Mouse (Mus musculus) olfactory bulb, adult 2 months (tissue): ENCODE results near the gene Ncapg2. TPM values are rescaled to one million over a fixed set of nuclear protein-coding genes. Genes with fewer than 3 reads are reported as not detected.

Experiments
- H3K27ac ChIP-seq: fragments of 200-500 bp; 2 replicates; pipeline ENCODE4 v1.5.1; 2012; ENCODE audit warnings: low read depth, low read length; ENCODE audit not compliant: insufficient read depth
- H3K4me1 ChIP-seq: fragments of 200-500 bp; 2 replicates; pipeline ENCODE4 v1.6.1; 2012; ENCODE audit warnings: low read length; ENCODE audit not compliant: control insufficient read depth, insufficient read depth
- H3K4me3 ChIP-seq: fragments of 200-500 bp; 2 replicates; pipeline ENCODE4 v1.5.1; 2012; ENCODE audit warnings: mild to moderate bottlenecking, low read depth, low read length, moderate library complexity; ENCODE audit not compliant: insufficient read depth
- CTCF ChIP-seq: fragments of 200-500 bp; IDR thresholded peaks from 2 replicates; pipeline ENCODE4 v1.5.1; 2012; ENCODE audit warnings: low read depth, mild to moderate bottlenecking, low read length, moderate library complexity; ENCODE audit not compliant: insufficient read depth
- POLR2A ChIP-seq: fragments of 200-500 bp; IDR thresholded peaks from 2 replicates; pipeline ENCODE4 v1.6.1; 2012; ENCODE audit warnings: mild to moderate bottlenecking, low read depth, low read length, moderate library complexity; ENCODE audit not compliant: insufficient read depth
- WGBS: fragments of 180-500 bp; shearing (Covaris S2); methylation state at CpG from one replicate; pipeline ENCODE4 v1.1.7; 2018; 5-methylcytosine and 5-hydroxymethylcytosine counted together
- polyA plus RNA-seq: library from polyadenylated mRNA; stranded (reverse); fragments of >200 nt; gene quantifications from 2 replicates; pipeline ENCODE4 v1.2.4, GENCODE M21; 2012; ENCODE audit warnings: low replicate concordance; ENCODE audit not compliant: missing spikeins, insufficient read depth, insufficient read length

The Ncapg2 gene
- polyA plus RNA-seq = not detected in 2 replicates

- under 1% methylated on average over 72 of the region's 72 CpGs for WGBS
- TF ChIP-seq POLR2A (no peak), CTCF (no peak)
- no peak within 1 kb of the TSS; the same call in 1 of the 2 replicates for H3K27ac ChIP-seq
- H3K4me3 ChIP-seq = peak within 1 kb of the TSS; percentile 76
- H3K4me1 ChIP-seq = peaks cover 10% of the 10 kb centered on the region
Measured at GRCm38 (mm10) chr12:116405045-116405835, at the start of gene Ncapg2. Gene Ncapg2, plus strand, starts transcription at chr12:116405402.

DNA sequence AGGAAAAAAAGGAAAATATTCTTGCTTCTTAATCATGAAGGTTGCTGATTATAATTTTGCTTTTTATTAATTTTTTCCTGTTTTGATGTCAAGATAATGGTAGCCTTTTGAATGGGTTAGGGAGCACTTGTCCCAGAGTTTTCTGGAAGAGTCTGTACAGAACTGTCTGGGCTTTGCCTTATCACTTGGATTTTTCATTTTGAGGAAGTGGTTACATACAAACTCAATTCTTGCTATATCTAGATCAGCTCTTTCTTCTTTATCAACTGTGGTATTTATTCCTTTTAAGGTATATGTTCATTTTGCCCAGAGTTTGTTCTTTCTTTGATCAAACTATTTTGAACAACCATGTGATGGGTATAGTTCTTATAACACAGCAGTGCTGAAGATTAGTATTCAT lies 43.1 kb upstream of the Ncapg2 start:
- Histone ChIP-seq H3K4me3 (no peak overlapping the region), H3K4me1 (peaks cover under 1% of the 10 kb centered on the region; the same call in 1 of the 2 replicates), H3K27ac (no peak overlapping the region)
- TF ChIP-seq CTCF (no peak), POLR2A (no peak)

- TF ChIP-seq CTCF (no peak), POLR2A (no peak)
- 79% methylated on average over 3 of the region's 3 CpGs for WGBS
- Histone ChIP-seq H3K4me3 (no peak overlapping the region), H3K27ac (no peak overlapping the region), H3K4me1 (no peaks in the 10 kb centered on the region)
Measured at GRCm38 (mm10) chr12:116366900-116367299, 38.3 kb upstream of the Ncapg2 start.

- TF ChIP-seq POLR2A = no peak
- Histone ChIP-seq H3K4me1 (no peaks in the 10 kb centered on the region), H3K27ac (no peak overlapping the region), H3K4me3 (no peak overlapping the region)
- WGBS = 96% methylated on average over 2 of the region's 2 CpGs
Measured at GRCm38 (mm10) chr12:116367346-116367745, 37.9 kb upstream of the Ncapg2 start.

DNA sequence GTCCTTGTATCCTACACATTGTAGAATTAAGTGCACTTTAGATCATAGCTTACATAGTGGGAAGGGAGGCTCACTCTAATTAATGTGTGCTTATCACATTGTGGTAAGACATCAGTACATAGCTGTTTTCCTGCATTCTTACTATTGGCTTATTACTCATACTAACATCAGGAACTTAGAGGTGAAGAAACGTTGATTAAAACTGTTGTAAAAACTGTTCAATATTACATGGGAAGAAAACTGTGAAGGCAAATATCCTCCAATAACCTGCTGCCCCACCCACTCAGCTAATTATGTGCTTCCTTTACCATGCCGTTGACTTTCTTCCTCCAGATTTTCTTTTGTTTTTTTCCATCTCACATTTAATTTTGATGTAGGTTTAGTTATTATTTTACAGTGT lies 36.3 kb upstream of the Ncapg2 start:
- H3K4me3 ChIP-seq = no peak overlapping the region
- H3K4me1 ChIP-seq = no peaks in the 10 kb centered on the region
- no peak overlapping the region for H3K27ac ChIP-seq
- WGBS = 48% methylated on average over 2 of the region's 2 CpGs
- TF ChIP-seq POLR2A (no peak), CTCF (no peak)

- no peak overlapping the region for H3K4me3 ChIP-seq
- no peak overlapping the region for H3K27ac ChIP-seq
- TF ChIP-seq POLR2A (no peak), CTCF (no peak)
- no peaks in the 10 kb centered on the region for H3K4me1 ChIP-seq
- WGBS = 86% methylated on average over 2 of the region's 2 CpGs
Measured at GRCm38 (mm10) chr12:116383101-116383500, 22.1 kb upstream of the Ncapg2 start.

DNA sequence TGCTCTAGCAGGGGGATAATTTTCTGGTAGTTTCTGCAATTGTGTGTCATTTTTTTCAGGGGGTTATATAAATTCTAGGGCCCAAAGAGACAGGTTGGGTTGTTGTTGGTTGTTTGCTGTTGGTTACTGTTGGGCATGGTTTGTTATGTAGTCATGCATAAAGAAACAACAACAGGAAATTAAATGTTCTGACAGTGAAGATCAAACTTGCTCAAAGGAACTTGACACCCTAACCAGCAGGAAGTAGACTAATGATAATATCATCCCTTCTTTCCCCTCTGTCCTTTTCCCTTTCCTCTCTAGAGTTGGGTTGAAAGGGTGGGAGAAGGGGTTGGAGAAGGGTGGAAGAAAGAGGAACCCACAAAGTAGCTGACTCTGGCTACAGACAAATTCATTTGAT lies 21.2 kb upstream of the Ncapg2 start:
- no peak overlapping the region for H3K4me3 ChIP-seq
- no peaks in the 10 kb centered on the region for H3K4me1 ChIP-seq
- TF ChIP-seq CTCF = no peak
- no peak for TF ChIP-seq POLR2A
- H3K27ac ChIP-seq = no peak overlapping the region

DNA sequence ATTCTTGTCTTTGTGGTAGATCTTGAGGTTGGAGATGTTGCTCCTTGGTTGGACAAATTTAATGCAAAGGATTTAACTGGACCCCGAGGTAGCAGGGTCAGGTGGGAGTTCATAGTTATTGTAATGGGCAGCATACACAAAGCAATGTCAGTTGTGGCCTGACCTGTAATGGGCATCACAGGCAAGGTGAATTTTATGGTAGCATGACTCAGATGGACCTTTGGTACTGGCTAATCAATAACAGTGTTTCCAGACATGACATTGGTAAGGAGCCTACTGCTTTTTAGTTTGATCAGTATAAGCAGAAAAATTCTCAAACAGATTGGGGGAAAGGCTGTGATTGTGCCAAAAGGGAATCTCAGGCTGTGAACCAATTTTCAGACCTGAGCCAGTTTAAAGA lies 18.4 kb upstream of the Ncapg2 start:
- 78% methylated on average over 1 of the region's 1 CpGs for WGBS

GRCm38 (mm10) chr12:116389868-116390267 lies 15.3 kb upstream of the Ncapg2 start:
- Histone ChIP-seq H3K4me1 (no peaks in the 10 kb centered on the region), H3K4me3 (no peak overlapping the region), H3K27ac (no peak overlapping the region)
- TF ChIP-seq POLR2A (no peak), CTCF (no peak)
- 56% methylated on average over 1 of the region's 1 CpGs for WGBS

More for the DNA sequence above, 18.4 kb upstream of the Ncapg2 start:
- Histone ChIP-seq H3K4me3 (no peak overlapping the region), H3K27ac (no peak overlapping the region), H3K4me1 (no peaks in the 10 kb centered on the region)
- TF ChIP-seq POLR2A (no peak), CTCF (no peak)

DNA sequence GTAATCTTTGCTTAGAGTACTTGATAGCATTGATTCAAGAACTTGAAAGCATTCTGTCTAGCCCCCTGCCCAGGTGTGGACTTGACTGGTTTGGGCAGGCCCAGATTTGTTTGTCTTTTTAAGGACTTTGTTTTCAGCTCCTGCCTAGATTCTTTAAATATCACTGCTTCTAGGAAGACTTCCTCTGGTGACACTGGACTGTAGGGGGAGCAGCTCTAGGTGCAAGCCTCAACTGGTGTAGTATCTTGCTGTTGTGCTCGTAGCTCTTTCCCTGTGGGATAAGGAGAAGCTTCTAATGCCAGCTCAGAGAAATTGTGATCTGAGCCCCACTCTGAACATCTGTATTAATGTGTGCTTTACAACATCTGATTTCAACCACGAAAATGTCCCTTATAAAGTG lies 10.9 kb upstream of the Ncapg2 start:
- Histone ChIP-seq H3K4me1 (no peaks in the 10 kb centered on the region), H3K4me3 (no peak overlapping the region), H3K27ac (no peak overlapping the region)
- no peak for TF ChIP-seq POLR2A
- no peak for TF ChIP-seq CTCF
- 88% methylated on average over 2 of the region's 2 CpGs for WGBS
